Comparison of ENCODE assay signal across 8 mouse cellular contexts in the genomic region with DNA sequence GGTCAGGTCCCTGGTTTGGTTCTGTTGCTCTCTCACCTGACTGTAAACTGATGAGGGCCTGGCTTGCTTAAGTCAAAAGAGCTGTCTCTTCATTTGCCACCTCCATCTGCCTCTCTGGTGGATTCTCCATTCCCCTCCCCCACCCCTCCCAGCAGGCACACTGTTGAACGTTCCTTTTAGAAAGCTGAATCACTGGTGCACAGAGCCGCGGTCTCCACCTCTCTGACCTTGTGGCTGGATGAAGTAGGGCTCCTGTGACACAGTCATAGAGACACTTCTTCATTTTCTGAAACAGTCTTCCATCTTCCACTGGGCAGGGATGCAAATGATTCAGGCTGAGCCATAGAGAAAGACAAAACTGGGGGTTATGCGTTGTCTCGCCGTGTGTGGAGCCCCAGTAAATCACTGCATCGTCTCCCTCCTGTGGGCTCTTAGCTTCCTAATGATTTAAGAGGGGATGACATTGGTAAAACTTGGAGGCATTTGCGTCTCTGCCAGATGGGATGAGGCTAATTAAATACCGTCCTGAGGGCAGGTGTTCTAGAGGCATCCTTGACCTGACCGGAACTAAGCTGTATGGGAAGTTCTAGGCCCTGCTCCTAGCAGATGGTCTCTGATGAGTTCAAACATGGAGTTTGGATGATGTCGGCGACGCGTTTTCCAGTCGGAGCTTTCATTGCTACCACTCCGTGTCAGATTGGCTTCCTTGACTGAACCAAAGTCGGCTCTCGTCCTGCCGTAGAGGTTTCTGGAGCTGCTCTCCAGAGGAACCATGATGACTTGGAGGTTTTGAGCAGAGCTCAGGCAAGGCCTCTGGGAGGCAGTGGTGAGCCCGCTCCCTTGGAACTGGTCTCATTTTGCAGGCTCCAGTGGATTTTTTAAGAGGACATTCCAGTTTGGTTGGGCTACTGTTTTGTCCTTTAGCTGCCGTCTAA. TPM values are rescaled to one million over a fixed set of nuclear protein-coding genes. Genes with fewer than 3 reads are reported as not detected.
DNase-seq lines count a peak whose midpoint lies in the region; ATAC-seq and TF ChIP-seq lines count a peak whose summit lies in the region.

No protein-coding gene starts in this region.

- peak overlapping the region; percentile 80; the same call in 1 of the 2 replicates for H3K9ac ChIP-seq in midbrain, embryonic 11.5 days (ENCODE audit: low read length)

- peak; percentile 46 for DNase-seq in layer of hippocampus, adult 11-12 months (ENCODE audit: low spot score)
- DNase-seq in layer of hippocampus, adult 8-10 months (ENCODE audit: low spot score in 2 of 2) = no peak
- DNase-seq in brain, adult 2 months (ENCODE audit: low read depth, low spot score) = peak; percentile 85
- DNase-seq in forebrain, embryonic 10.5 days (ENCODE audit: extremely low spot score, low spot score) = peak; percentile 22
- DNase-seq in midbrain, embryonic 11.5 days (ENCODE audit: low spot score, missing footprints) = peak; percentile 86
- DNase-seq in gastrocnemius, adult 2 months = no peak
- DNase-seq in kidney, postnatal 25 days = no peak
- DNase-seq in kidney, postnatal 36 days = no peak

- H3K4me1 ChIP-seq in forebrain, embryonic 10.5 days = peaks cover 44% of the 10 kb centered on the region
- peaks cover 24% of the 10 kb centered on the region for H3K4me1 ChIP-seq in midbrain, embryonic 11.5 days (ENCODE audit: control insufficient read depth, insufficient read depth, low read length)

- WGBS in forebrain, embryonic 10.5 days = 76% methylated on average over 21 of the region's 21 CpGs
- WGBS in midbrain, embryonic 11.5 days = 67% methylated on average over 21 of the region's 21 CpGs

- H3K36me3 ChIP-seq in forebrain, embryonic 10.5 days (replicated peaks) = peaks cover 41% of the 10 kb centered on the region
- H3K36me3 ChIP-seq in midbrain, embryonic 11.5 days (ENCODE audit: control insufficient read depth, insufficient read depth, low read length) = peaks cover 4% of the 10 kb centered on the region

- H3K4me3 ChIP-seq in forebrain, embryonic 10.5 days = peak overlapping the region; percentile 80
- H3K4me3 ChIP-seq in midbrain, embryonic 11.5 days (ENCODE audit: low read depth, low read length) = peak overlapping the region; percentile 70
- H3K4me3 ChIP-seq in gastrocnemius, adult 2 months = no peak overlapping the region

- no peaks in the 10 kb centered on the region for H3K9me3 ChIP-seq in forebrain, embryonic 10.5 days
- no peaks in the 10 kb centered on the region for H3K9me3 ChIP-seq in midbrain, embryonic 11.5 days (ENCODE audit: control insufficient read depth, low read length)

- intact Hi-C loops in gastrocnemius, adult 2 months (cut with DNase I) = no loop called here

- TF ChIP-seq CTCF in gastrocnemius, adult 2 months (IDR thresholded peaks at IDR 0.05) = no peak; the same call in 1 of the 2 replicates

- H3K4me2 ChIP-seq in midbrain, embryonic 11.5 days = peak overlapping the region; percentile 95

- ATAC-seq in midbrain, embryonic 11.5 days (ENCODE audit: low FRiP score) = no peak

- H3K27me3 ChIP-seq in forebrain, embryonic 10.5 days (ENCODE audit: poor library complexity, severe bottlenecking) = peaks cover 37% of the 10 kb centered on the region
- 0 out of 2 replicates have a peak, but pooled peaks cover 2% of the 10 kb centered on the region for H3K27me3 ChIP-seq in midbrain, embryonic 11.5 days (ENCODE audit: control insufficient read depth, insufficient read depth, low read length)

- H3K27ac ChIP-seq in forebrain, embryonic 10.5 days = no peak overlapping the region
- H3K27ac ChIP-seq in midbrain, embryonic 11.5 days (ENCODE audit: low read depth, low read length) = no peak overlapping the region
- no peak overlapping the region for H3K27ac ChIP-seq in gastrocnemius, adult 2 months

RNA-seq across cellular contexts. Expression of a gene that starts 1.8 kb away (rescaled TPM):
- total RNA-seq in layer of hippocampus, adult 8-10 months (2022) = 100 to 1,000 TPM; 830 to 915 (median 871) TPM
- 202 and 227 TPM in 2 replicates for polyA plus RNA-seq in forebrain, embryonic 10.5 days (2016; fragmentation: Nextera tagmentation; extraction: Ambion mirVana)
- polyA plus RNA-seq in midbrain, embryonic 11.5 days (2014; fragmentation: Nextera tagmentation; extraction: Ambion mirVana) = 473 and 474 TPM in 2 replicates
- total RNA-seq in gastrocnemius, adult 2 months (2021) = 1 to 10 TPM; 3.4 to 5.3 TPM

RNA-seq across cellular contexts. Expression of a gene that starts 59.1 kb away (rescaled TPM):
- 10 to 100 TPM; 51.9 to 69.8 (median 57.1) TPM for total RNA-seq in layer of hippocampus, adult 8-10 months (2022)
- polyA plus RNA-seq in forebrain, embryonic 10.5 days (2016; fragmentation: Nextera tagmentation; extraction: Ambion mirVana) = 22.9 and 28.2 TPM in 2 replicates
- polyA plus RNA-seq in midbrain, embryonic 11.5 days (2014; fragmentation: Nextera tagmentation; extraction: Ambion mirVana) = 33.1 and 34.0 TPM in 2 replicates
- 10 to 100 TPM; 35.9 to 43.2 TPM for total RNA-seq in gastrocnemius, adult 2 months (2021)

Comparison
In these comparisons a context has a peak if more than half of its experiments do, and no peak if none do; other contexts are left out.
1. DNase-seq: peak in layer of hippocampus, adult 11-12 months (single experiment), brain, adult 2 months (single experiment), forebrain, embryonic 10.5 days (single experiment) and midbrain, embryonic 11.5 days (single experiment); none in layer of hippocampus, adult 8-10 months (0 of 2), gastrocnemius, adult 2 months (single experiment), kidney, postnatal 25 days (0 of 2) and kidney, postnatal 36 days (0 of 2).
2. RNA of a gene that starts 1.8 kb away (total RNA-seq): 830 to 915 TPM in layer of hippocampus, adult 8-10 months; 3.4 to 5.3 TPM in gastrocnemius, adult 2 months; every median in the first group is over 100 times any median in the second.